Mouse (Mus musculus) intestine, embryonic 14.5 days (tissue): Measurements from ENCODE around the gene Gm4981. TPM values are rescaled to one million over a fixed set of nuclear protein-coding genes. Genes with fewer than 3 reads are reported as not detected.
"Not testable (repeated sequence)": the region's sequence is repeated elsewhere in the genome, so short reads cannot be mapped to it uniquely, and the experiment has no call there.

Source experiments
- ATAC-seq: fragments of 200-750 bp; cut with Nextera tagmentation; replicated peaks from 2 replicates; pipeline ENCODE4 v1.8.0; 2017; ENCODE audit warnings: low read depth, moderate number of reproducible peaks, moderate TSS enrichment, moderate library complexity; ENCODE audit not compliant: low FRiP score, low TSS enrichment
- DNase-seq: peaks from one replicate; pipeline ENCODE4 v3.0.0-alpha.2; 2018; ENCODE audit warnings: low spot score
- H3K27ac ChIP-seq: fragments of 300-500 bp; sonication (generic); 2 replicates; pipeline ENCODE4 v1.5.1; 2014; ENCODE audit warnings: low read depth, mild to moderate bottlenecking, control low read depth
- H3K27me3 ChIP-seq: fragments of 300-500 bp; sonication (generic); replicated peaks from 2 replicates; pipeline ENCODE4 v1.6.1; 2014; ENCODE audit warnings: low read length, control low read depth; ENCODE audit not compliant: control insufficient read depth, insufficient read depth
- H3K36me3 ChIP-seq: fragments of 300-500 bp; sonication (generic); 2 replicates; pipeline ENCODE4 v1.6.1; 2014; ENCODE audit warnings: low read length, control low read depth; ENCODE audit not compliant: control insufficient read depth, insufficient read depth
- H3K4me1 ChIP-seq: fragments of 300-500 bp; sonication (generic); replicated peaks from 2 replicates; pipeline ENCODE4 v1.6.1; 2014; ENCODE audit warnings: low read length, control low read depth, mixed read lengths; ENCODE audit not compliant: control insufficient read depth, insufficient read depth
- H3K4me2 ChIP-seq: fragments of 300-500 bp; sonication (generic); 2 replicates; pipeline ENCODE4 v1.6.1; 2014; ENCODE audit warnings: low read length
- H3K4me3 ChIP-seq: fragments of 300-500 bp; sonication (generic); 2 replicates; pipeline ENCODE4 v1.5.1; 2014; ENCODE audit warnings: low read depth, low read length, control low read depth, mixed read lengths
- H3K9ac ChIP-seq: fragments of 300-500 bp; sonication (generic); 2 replicates; pipeline ENCODE4 v1.6.1; 2014; ENCODE audit warnings: mild to moderate bottlenecking, low read length
- H3K9me3 ChIP-seq: fragments of 300-500 bp; sonication (generic); 2 replicates; pipeline ENCODE4 v1.6.1; 2016; ENCODE audit warnings: low read length, control low read depth; ENCODE audit not compliant: control insufficient read depth
- WGBS: fragments of 180-500 bp; shearing (Covaris S2); extraction: QIAGEN DNeasy Blood & Tissue Kit; methylation state at CpG from one replicate; pipeline ENCODE4 v1.1.7; 2014; 5-methylcytosine and 5-hydroxymethylcytosine counted together
- polyA plus RNA-seq: library from polyadenylated mRNA; unstranded; fragments of >200 nt; fragmentation: Nextera tagmentation; extraction: Ambion mirVana; gene quantifications from 2 replicates; pipeline ENCODE4 v1.2.1, GENCODE M21; 2014

Gene Gm4981
- polyA plus RNA-seq, 1 experiment from 2014 or later, result not detected

GRCm38 (mm10) chr10:58234985-58235384, 1.5 kb downstream of the Gm4981 start:
- ATAC-seq, H3K36me3 ChIP-seq, H3K27me3 ChIP-seq: not testable (repeated sequence)

DNA sequence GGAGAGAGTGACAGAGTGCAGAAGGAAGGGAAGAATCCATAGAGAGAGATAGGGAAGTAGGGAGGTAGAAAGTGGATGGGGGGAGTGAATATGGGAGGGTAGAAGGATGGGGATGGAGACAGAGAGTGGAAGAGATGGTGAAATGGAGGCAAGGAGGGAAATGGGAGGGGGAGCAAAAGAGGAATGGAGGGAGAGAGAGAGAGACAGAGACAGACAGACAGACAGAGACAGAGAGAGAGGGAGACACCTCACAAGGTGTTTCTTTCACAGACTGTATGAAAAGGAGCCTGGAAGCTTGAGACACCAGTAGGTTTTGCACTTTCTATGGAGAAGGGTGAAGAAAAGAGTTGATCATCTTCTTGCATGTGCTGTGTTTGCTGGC, 2.8 kb downstream of the Gm4981 start:
- H3K9ac ChIP-seq, DNase-seq, ATAC-seq, H3K4me1 ChIP-seq, H3K36me3 ChIP-seq, H3K27ac ChIP-seq, H3K27me3 ChIP-seq, H3K4me3 ChIP-seq, H3K4me2 ChIP-seq: not testable (repeated sequence)
- H3K9me3 ChIP-seq, result peaks cover 13% of the 10 kb centered on the region

More at GRCm38 (mm10) chr10:58234985-58235384, 1.5 kb downstream of the Gm4981 start:
- H3K4me2 ChIP-seq, H3K27ac ChIP-seq, H3K4me3 ChIP-seq, H3K9ac ChIP-seq, DNase-seq, H3K4me1 ChIP-seq: not testable (repeated sequence)
- peaks cover 13% of the 10 kb centered on the region for H3K9me3 ChIP-seq
- WGBS, result 88% methylated on average over 4 of the region's 4 CpGs

GRCm38 (mm10) chr10:58233054-58233739, 3.3 kb downstream of the Gm4981 start:
- H3K9ac ChIP-seq, H3K4me3 ChIP-seq, H3K27me3 ChIP-seq, DNase-seq, H3K4me2 ChIP-seq, H3K4me1 ChIP-seq, H3K27ac ChIP-seq, H3K36me3 ChIP-seq: not testable (repeated sequence)
- WGBS, result 79% methylated on average over 9 of the region's 10 CpGs
- ATAC-seq, result peak; percentile 45
- peaks cover 13% of the 10 kb centered on the region for H3K9me3 ChIP-seq

- not testable (repeated sequence) for H3K4me3 ChIP-seq, DNase-seq, H3K9ac ChIP-seq, H3K27ac ChIP-seq, H3K4me2 ChIP-seq, H3K27me3 ChIP-seq, H3K4me1 ChIP-seq, H3K36me3 ChIP-seq
- peaks cover 13% of the 10 kb centered on the region for H3K9me3 ChIP-seq
- 88% methylated on average over 7 of the region's 8 CpGs for WGBS
- peak; percentile 63 for ATAC-seq
These were observed 3.9 kb downstream of the Gm4981 start, which contains the start of gene Duxf3 for GRCm38 (mm10) chr10:58232641-58232969. Gene Duxf3, minus strand, starts transcription at chr10:58232675.

- WGBS, result 87% methylated on average over 31 of the region's 35 CpGs
- H3K4me2 ChIP-seq, H3K36me3 ChIP-seq, H3K4me3 ChIP-seq, H3K27ac ChIP-seq, H3K4me1 ChIP-seq, H3K9ac ChIP-seq, H3K27me3 ChIP-seq: not testable (repeated sequence)
- peaks cover 13% of the 10 kb centered on the region for H3K9me3 ChIP-seq
- DNase-seq (peak; percentile 85), ATAC-seq (peak; percentile 83)
These were observed 4.5 kb downstream of the Gm4981 start for GRCm38 (mm10) chr10:58231779-58232640.

DNA sequence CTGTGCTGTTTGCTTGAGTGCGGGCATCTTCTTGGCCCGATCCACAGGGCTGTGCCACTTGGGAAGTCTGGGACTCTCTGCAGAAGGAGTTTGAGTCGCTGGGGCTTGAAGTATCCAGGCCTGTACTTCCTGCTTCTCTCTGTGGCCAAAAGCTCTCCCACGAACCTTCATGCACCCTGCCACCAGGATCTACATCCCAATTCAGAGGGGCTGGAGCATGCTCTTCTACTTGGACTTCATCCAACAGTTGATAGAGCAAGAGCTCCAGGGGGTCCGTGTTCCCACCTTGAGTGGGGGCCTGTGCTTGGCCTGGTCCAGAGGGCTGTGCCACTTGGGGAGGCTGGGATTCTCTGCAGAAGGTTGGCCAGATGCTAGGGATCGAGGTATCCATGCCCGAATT, 5.4 kb downstream of the Gm4981 start:
- not testable (repeated sequence) for H3K36me3 ChIP-seq, H3K27ac ChIP-seq, H3K9ac ChIP-seq, H3K4me1 ChIP-seq, H3K4me2 ChIP-seq, H3K4me3 ChIP-seq, H3K27me3 ChIP-seq, DNase-seq
- H3K9me3 ChIP-seq, result peaks cover 13% of the 10 kb centered on the region
- ATAC-seq, result peak; percentile 48
- WGBS, result 82% methylated on average over 5 of the region's 7 CpGs

DNA sequence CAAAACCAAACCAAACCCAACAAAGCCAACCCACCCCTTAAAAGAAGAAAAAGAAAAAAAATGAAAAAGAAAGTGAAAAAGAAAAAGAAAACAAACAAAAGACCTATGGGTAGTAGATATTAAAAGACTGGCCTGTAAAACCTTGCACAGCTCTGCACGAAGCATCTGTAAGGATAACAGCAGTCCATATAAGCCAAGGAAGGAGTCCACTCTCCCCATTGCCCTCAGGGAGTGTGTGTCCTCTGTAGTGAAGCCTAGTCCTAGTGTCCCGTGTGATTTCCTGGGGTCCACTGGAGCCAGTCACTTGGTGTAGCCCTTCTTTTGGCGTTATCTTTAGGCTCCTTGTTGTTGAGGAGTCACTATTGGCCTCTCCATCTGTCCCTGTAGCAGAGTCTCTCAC, 6.5 kb downstream of the Gm4981 start:
- H3K27me3 ChIP-seq, H3K27ac ChIP-seq, H3K36me3 ChIP-seq, H3K4me2 ChIP-seq, DNase-seq, H3K4me1 ChIP-seq, H3K4me3 ChIP-seq, H3K9ac ChIP-seq, ATAC-seq: not testable (repeated sequence)
- H3K9me3 ChIP-seq, result peaks cover 13% of the 10 kb centered on the region
- WGBS, result 59% methylated on average over 3 of the region's 3 CpGs

DNA sequence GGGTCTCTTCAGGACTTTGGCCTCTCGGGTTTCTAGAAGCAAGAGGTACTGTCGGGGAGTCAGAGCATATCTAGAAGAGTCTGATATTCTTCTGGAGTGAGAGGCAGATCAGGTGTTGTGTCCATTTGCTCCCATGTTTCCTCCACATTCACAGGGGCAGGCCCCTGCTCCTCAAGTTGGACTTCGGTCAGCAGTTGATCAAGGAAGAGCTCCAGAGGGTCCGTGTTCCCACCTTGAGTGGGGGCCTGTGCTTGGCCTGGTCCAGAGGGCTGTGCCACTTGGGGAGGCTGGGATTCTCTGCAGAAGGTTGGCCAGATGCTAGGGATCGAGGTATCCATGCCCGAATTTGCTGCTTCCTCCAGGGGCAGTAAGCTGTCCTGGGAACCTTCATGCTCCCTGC, 8.7 kb downstream of the Gm4981 start:
- not testable (repeated sequence) for H3K9ac ChIP-seq, DNase-seq, ATAC-seq, H3K4me3 ChIP-seq, H3K27ac ChIP-seq, H3K4me2 ChIP-seq, H3K36me3 ChIP-seq, H3K27me3 ChIP-seq, H3K4me1 ChIP-seq
- peaks cover 13% of the 10 kb centered on the region for H3K9me3 ChIP-seq
- 87% methylated on average over 2 of the region's 6 CpGs for WGBS
